Mouse (Mus musculus): ENCODE data around the gene Tmem211.

The Tmem211 gene

DNA sequence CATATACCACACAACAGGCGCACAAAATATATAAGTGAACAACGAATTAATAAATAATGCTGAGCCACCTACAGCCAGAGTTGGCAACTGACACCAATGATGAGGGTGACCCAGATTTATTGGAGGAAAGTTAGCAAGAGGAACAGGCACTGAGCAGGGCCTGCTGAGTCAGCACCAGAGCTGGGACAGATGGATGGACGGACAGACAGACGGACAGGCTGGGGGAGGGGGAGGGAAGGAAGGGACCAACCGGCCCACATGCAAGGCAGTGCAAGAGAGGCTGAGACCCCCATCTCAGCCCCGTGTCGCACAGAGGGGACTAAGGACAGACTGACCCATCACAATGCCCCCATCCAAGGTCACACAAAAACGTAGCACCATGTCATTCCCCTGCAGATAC lies 12.7 kb upstream of the Tmem211 start:
- DNase-seq, result no peak

- peak; percentile 98 for DNase-seq
Measured at GRCm38 (mm10) chr5:113214455-113214854, 12.3 kb upstream of the Tmem211 start.

DNA sequence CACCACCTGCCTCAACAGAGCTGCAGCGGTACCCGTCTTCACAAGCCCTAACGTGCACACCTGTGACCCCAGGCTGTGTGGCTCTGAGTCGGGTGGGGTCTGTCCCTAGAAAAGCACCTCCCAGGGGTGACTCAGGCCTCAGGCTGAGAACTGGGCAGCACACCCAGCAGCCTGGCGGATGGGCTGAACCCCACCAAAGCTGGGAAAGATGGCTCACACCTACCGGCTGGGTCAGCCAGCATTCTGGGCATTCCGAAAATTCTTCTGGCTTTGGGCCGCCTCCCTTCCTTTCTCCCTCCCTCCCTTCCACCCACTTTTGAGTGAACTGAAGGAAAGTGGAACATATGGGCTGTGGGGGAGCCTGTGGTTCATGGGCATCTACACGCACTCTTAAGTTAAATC lies 11.1 kb upstream of the Tmem211 start:
- DNase-seq, result peak; percentile 94

- DNase-seq, result peak; percentile 95
Measured at GRCm38 (mm10) chr5:113216328-113216960, 10.3 kb upstream of the Tmem211 start.

DNA sequence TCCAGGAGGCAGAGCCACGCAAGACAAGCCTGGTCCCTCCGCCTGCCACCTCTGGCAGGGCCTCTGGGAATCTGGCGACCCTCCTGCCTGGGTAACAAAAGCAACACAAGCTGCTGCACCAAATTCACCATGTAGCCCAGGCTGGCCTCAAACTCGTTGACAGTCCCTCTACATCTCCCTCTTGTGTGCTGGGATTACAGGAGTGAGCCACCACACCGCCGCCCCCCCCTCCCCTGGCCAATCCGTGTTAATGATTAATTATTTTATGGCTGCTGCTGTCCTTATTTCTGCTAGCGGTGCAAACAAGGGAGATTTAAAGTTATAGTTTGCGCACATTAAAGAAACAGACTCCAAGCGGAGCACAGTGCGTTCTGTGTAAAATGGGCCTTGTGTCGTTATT lies 9.6 kb upstream of the Tmem211 start:
- DNase-seq, result no peak

- DNase-seq, result peak; percentile 95
Measured at GRCm38 (mm10) chr5:113218617-113219235, 8.0 kb upstream of the Tmem211 start.

DNA sequence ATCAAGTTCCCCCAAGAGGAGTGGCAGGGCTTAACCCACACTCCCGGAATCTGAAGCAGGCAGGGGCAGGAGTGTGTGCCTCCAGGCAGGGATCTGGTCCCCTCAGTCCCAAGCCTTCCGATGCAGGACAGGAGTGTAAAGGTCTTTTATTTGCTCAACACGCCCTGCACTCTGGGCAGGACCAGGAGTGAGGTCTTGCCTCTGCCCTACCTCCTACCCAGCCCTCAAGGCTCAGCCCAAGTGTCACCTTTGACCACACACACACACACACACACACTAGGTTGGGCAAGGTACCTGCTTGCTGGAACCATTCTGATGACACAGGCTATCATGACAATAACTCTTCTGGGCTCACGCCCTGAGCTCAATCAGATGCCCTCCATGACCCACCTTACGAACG lies 7.3 kb upstream of the Tmem211 start:
- peak; percentile 91 for DNase-seq

DNA sequence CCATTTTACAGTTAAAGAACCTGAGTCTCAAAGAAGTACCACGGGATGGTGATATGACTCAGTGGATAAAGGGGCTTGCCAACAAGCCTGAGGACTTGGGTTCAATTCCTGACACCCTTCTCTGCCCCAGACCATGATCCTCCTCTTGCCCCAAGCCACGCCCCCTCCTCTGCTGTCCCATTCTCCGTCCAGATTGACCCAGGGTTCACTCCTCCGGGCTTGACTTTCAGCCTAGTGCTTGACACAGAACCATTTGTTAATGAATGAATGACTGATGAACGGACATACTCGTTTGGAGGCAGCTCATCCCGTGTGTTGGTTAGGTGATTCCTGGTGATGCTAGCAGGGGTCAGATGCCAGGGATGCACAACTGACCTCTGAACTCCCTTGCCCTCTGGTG lies 6.8 kb upstream of the Tmem211 start:
- DNase-seq, result no peak

GRCm38 (mm10) chr5:113220383-113221146 lies 6.1 kb upstream of the Tmem211 start:
- DNase-seq, result no peak

DNA sequence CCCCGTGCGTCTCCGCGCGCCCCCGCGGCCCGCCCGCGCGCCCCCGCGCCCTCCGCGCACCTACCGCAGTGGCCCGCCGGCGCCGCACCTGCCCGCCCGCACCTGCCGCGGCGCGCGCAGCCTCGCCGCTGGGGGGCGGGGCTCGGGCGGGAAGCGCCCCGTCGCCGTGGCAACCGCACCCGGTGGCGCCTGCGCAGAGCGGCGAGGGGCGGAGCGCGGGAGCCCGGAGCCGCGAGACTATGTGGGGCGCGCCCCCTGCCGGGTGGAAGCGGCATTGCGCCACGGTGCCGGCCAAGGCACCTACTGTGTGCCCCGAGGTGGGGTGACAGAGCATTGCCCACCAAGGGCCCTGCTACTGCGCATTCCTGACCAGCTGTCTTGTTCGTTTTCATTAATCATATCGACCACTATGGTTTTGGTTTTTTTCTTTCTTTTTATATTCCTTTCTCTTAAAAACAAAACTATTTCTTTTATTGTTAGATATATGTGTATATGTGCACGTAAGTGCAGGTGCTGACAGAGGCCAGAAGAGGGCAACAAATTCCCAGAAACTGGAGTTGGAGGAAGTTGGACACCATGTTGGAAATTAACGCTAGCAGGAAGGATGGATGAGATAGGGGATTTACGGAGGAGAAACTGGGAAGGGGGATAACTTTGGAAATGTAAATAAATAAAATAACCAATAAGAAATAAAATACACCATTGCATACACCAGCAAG lies 5.4 kb upstream of the Tmem211 start, which contains the start of gene 2900026A02Rik:
Gene 2900026A02Rik (minus strand): TSS at position 90 of the 719 bp plus-strand sequence.
- DNase-seq, result peak; percentile 99

- no peak for DNase-seq
Measured at GRCm38 (mm10) chr5:113223888-113224287, 2.8 kb upstream of the Tmem211 start.

DNA sequence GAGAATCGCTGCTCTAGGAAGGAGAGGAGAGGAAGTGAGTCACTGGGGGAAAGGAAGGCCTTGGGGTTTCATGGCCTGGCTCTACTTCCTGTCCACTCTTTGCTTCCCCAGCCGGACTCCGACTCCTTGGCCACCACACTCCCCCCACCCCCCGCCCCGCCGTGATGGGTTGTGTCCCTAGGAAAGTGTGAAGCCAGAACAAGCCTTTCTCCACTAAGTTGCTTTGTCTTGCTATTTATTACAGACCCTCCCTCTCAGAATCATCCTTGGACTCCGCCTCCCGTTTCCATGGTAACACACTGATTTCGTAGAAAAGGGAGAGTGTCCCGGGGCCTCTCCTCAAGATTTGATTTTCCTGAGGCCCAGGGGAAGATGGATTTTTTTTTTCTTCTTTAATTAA lies 1.4 kb upstream of the Tmem211 start:
- DNase-seq, result peak; percentile 93

DNA sequence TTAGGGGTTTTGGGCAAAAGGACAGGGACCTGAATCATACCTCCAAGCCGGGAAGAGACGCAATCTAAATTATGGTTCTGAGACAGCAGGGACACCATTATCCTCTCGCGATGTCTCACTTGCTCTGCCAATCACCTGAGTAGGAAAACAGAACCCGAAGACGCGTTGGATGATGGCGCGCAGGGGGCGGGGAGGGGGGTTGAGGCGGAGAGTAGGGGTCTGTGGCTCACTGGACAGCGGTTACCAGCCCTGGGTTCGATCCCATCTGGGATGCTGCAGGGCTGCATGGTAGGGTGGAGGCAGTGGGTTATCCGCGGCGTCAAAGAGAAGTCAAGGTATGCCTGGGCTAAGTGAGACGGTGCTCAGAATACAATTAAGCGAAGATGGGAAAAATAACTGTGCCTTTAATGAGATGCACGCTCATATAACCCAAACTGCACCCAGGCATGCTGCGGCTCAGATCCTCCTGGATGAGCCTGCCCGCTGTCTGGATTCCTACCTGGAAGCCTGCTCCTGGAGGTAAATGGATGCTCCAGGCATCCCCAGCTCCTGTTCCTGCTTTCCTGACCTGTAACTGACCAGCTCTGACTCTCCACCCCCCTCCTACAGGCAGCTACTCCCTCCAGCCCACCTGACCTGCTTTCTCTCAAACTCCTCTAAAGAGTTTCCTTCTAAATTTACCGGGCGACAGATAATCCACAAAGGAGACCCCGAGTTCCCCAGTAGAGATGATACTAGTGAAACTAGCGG lies 848 bp upstream of the Tmem211 start:
- DNase-seq, result peak; percentile 35

DNA sequence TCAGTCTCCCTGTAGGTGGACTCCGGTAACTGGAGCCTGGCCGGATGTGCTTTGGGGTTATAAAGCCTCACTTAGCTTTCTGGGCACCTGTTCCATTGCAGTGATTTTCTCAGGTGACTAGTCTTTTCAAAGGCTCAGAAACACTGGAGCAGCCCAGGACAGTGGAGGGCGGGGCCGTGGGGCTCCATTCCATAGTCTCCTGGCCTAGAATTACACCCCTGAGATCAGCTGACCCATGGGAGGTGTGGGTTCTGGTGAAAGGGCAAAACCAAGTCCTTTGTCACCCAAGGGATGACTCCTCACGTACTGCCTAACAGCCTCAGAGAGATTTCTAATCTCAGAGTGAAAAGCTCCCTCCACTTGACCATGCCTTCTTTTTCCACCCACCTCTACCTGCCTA lies 3.5 kb downstream of the Tmem211 start:
- DNase-seq, result peak; percentile 79

- DNase-seq, result no peak
Measured at GRCm38 (mm10) chr5:113249263-113249930, 22.7 kb downstream of the Tmem211 start.

GRCm38 (mm10) chr5:113250806-113251205 lies 24.1 kb downstream of the Tmem211 start:
- no peak for DNase-seq

DNA sequence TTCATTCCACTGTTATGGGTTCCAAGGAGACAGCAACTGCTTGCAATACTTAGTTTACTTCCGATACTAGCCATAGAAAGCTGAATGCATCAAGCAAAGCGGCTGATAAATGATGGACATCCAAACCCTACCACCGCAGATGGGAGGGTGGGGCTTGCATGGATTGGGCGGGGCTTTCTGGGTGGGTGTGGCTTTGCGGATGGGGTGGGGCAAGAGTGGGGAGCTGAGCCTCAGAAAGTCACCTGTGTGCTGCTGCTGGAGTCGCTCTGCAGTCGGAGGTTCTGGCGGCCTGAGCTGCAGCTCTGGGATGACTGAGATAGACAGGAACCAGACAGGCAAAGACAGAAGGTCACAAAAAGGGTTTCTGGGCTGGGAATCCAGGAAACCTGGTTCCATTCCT lies 38.9 kb downstream of the Tmem211 start:
- no peak for DNase-seq

- DNase-seq, result no peak
Measured at GRCm38 (mm10) chr5:113268246-113268645, 41.5 kb downstream of the Tmem211 start.

- DNase-seq, result no peak
Measured at GRCm38 (mm10) chr5:113270043-113270442, 43.3 kb downstream of the Tmem211 start.

- peak; percentile 92 for DNase-seq
Measured at GRCm38 (mm10) chr5:113271207-113271811, 44.6 kb downstream of the Tmem211 start.

GRCm38 (mm10) chr5:113275839-113276238 lies 49.1 kb downstream of the Tmem211 start:
- no peak for DNase-seq

All from heart, adult 11 months (tissue).